Mouse (Mus musculus): ENCODE measurements at regions not wholly inside any gene's neighbourhood (a gene's known extent, or its start where the extent isn't known, plus 50 kb on each side); places are given as distances from the start of the nearest gene placed in this dataset.

GRCm38 (mm10) chr14:76858396-76858795 lies 178.2 kb upstream of the Ccdc122 start:
- no peak for TF ChIP-seq CTCF (IDR thresholded peaks at IDR 0.05; ENCODE audit: low read depth, low read length)
- TF ChIP-seq POLR2A (IDR thresholded peaks at IDR 0.05; ENCODE audit: borderline replicate concordance, low read depth, low read length) = no peak
- H3K4me3 ChIP-seq (ENCODE audit: insufficient read depth, low read length) = no peak overlapping the region
- H3K27ac ChIP-seq (ENCODE audit: insufficient read depth, low read depth, low read length) = no peak overlapping the region
- H3K4me1 ChIP-seq (ENCODE audit: control insufficient read depth, insufficient read depth, low read length) = peaks cover 22% of the 10 kb centered on the region

GRCm38 (mm10) chr14:76857196-76857773 lies 179.3 kb upstream of the Ccdc122 start:
- peak overlapping the region; percentile 67 for H3K27ac ChIP-seq (ENCODE audit: insufficient read depth, low read depth, low read length)
- no peak for TF ChIP-seq CTCF (IDR thresholded peaks at IDR 0.05; ENCODE audit: low read depth, low read length)
- TF ChIP-seq POLR2A (IDR thresholded peaks at IDR 0.05; ENCODE audit: borderline replicate concordance, low read depth, low read length) = no peak

GRCm38 (mm10) chr14:76856591-76856990 lies 180.0 kb upstream of the Ccdc122 start:
- TF ChIP-seq POLR2A (IDR thresholded peaks at IDR 0.05; ENCODE audit: borderline replicate concordance, low read depth, low read length) (no peak), CTCF (IDR thresholded peaks at IDR 0.05; ENCODE audit: low read depth, low read length) (no peak)
- H3K4me3 ChIP-seq (ENCODE audit: insufficient read depth, low read length) = no peak overlapping the region
- H3K27ac ChIP-seq (ENCODE audit: insufficient read depth, low read depth, low read length) = no peak overlapping the region
- peaks cover 22% of the 10 kb centered on the region for H3K4me1 ChIP-seq (ENCODE audit: control insufficient read depth, insufficient read depth, low read length)

More at GRCm38 (mm10) chr14:76857196-76857773, 179.3 kb upstream of the Ccdc122 start:
- H3K4me3 ChIP-seq (ENCODE audit: insufficient read depth, low read length) = peak overlapping the region; percentile 18; the same call in 1 of the 2 replicates
- H3K4me1 ChIP-seq (ENCODE audit: control insufficient read depth, insufficient read depth, low read length) = peaks cover 22% of the 10 kb centered on the region

- peaks cover 22% of the 10 kb centered on the region for H3K4me1 ChIP-seq (ENCODE audit: control insufficient read depth, insufficient read depth, low read length)
- H3K27ac ChIP-seq (ENCODE audit: insufficient read depth, low read depth, low read length) = no peak overlapping the region
- TF ChIP-seq POLR2A (IDR thresholded peaks at IDR 0.05; ENCODE audit: borderline replicate concordance, low read depth, low read length) (no peak), CTCF (IDR thresholded peaks at IDR 0.05; ENCODE audit: low read depth, low read length) (no peak)
- no peak overlapping the region for H3K4me3 ChIP-seq (ENCODE audit: insufficient read depth, low read length)
These were observed 181.6 kb upstream of the Ccdc122 start for GRCm38 (mm10) chr14:76854965-76855364.

- no peak overlapping the region for H3K27ac ChIP-seq (ENCODE audit: insufficient read depth, low read depth, low read length)
- peaks cover 6% of the 10 kb centered on the region for H3K4me1 ChIP-seq (ENCODE audit: control insufficient read depth, insufficient read depth, low read length)
- TF ChIP-seq CTCF (IDR thresholded peaks at IDR 0.05; ENCODE audit: low read depth, low read length) (no peak), POLR2A (IDR thresholded peaks at IDR 0.05; ENCODE audit: borderline replicate concordance, low read depth, low read length) (no peak)
- H3K4me3 ChIP-seq (ENCODE audit: insufficient read depth, low read length) = no peak overlapping the region
These were observed 184.9 kb upstream of the Ccdc122 start for GRCm38 (mm10) chr14:76851473-76852214.

GRCm38 (mm10) chr14:76850641-76851040 lies 185.9 kb upstream of the Ccdc122 start:
- Histone ChIP-seq H3K27ac (ENCODE audit: insufficient read depth, low read depth, low read length) (no peak overlapping the region), H3K4me3 (ENCODE audit: insufficient read depth, low read length) (no peak overlapping the region), H3K4me1 (ENCODE audit: control insufficient read depth, insufficient read depth, low read length) (no peaks in the 10 kb centered on the region)
- TF ChIP-seq POLR2A (IDR thresholded peaks at IDR 0.05; ENCODE audit: borderline replicate concordance, low read depth, low read length) (no peak), CTCF (IDR thresholded peaks at IDR 0.05; ENCODE audit: low read depth, low read length) (no peak)

GRCm38 (mm10) chr14:76850051-76850450 lies 186.5 kb upstream of the Ccdc122 start:
- no peak for TF ChIP-seq POLR2A (IDR thresholded peaks at IDR 0.05; ENCODE audit: borderline replicate concordance, low read depth, low read length)
- TF ChIP-seq CTCF (IDR thresholded peaks at IDR 0.05; ENCODE audit: low read depth, low read length) = no peak
- Histone ChIP-seq H3K27ac (ENCODE audit: insufficient read depth, low read depth, low read length) (no peak overlapping the region), H3K4me3 (ENCODE audit: insufficient read depth, low read length) (no peak overlapping the region), H3K4me1 (ENCODE audit: control insufficient read depth, insufficient read depth, low read length) (no peaks in the 10 kb centered on the region)

GRCm38 (mm10) chr14:76849636-76850035 lies 186.9 kb upstream of the Ccdc122 start:
- Histone ChIP-seq H3K4me1 (ENCODE audit: control insufficient read depth, insufficient read depth, low read length) (no peaks in the 10 kb centered on the region), H3K4me3 (ENCODE audit: insufficient read depth, low read length) (no peak overlapping the region), H3K27ac (ENCODE audit: insufficient read depth, low read depth, low read length) (no peak overlapping the region)
- TF ChIP-seq CTCF (IDR thresholded peaks at IDR 0.05; ENCODE audit: low read depth, low read length) (no peak), POLR2A (IDR thresholded peaks at IDR 0.05; ENCODE audit: borderline replicate concordance, low read depth, low read length) (no peak)

GRCm38 (mm10) chr14:76849071-76849470 lies 187.5 kb upstream of the Ccdc122 start:
- Histone ChIP-seq H3K4me3 (ENCODE audit: insufficient read depth, low read length) (no peak overlapping the region), H3K4me1 (ENCODE audit: control insufficient read depth, insufficient read depth, low read length) (no peaks in the 10 kb centered on the region), H3K27ac (ENCODE audit: insufficient read depth, low read depth, low read length) (no peak overlapping the region)
- no peak for TF ChIP-seq CTCF (IDR thresholded peaks at IDR 0.05; ENCODE audit: low read depth, low read length)
- no peak for TF ChIP-seq POLR2A (IDR thresholded peaks at IDR 0.05; ENCODE audit: borderline replicate concordance, low read depth, low read length)

GRCm38 (mm10) chr14:76845706-76846105 lies 190.9 kb upstream of the Ccdc122 start:
- no peak overlapping the region for H3K27ac ChIP-seq (ENCODE audit: insufficient read depth, low read depth, low read length)
- no peak overlapping the region for H3K4me3 ChIP-seq (ENCODE audit: insufficient read depth, low read length)
- no peaks in the 10 kb centered on the region for H3K4me1 ChIP-seq (ENCODE audit: control insufficient read depth, insufficient read depth, low read length)
- no peak for TF ChIP-seq POLR2A (IDR thresholded peaks at IDR 0.05; ENCODE audit: borderline replicate concordance, low read depth, low read length)
- no peak for TF ChIP-seq CTCF (IDR thresholded peaks at IDR 0.05; ENCODE audit: low read depth, low read length)

All from bone marrow macrophage, adult 2 months (primary cell).